Mouse (Mus musculus): ENCODE measurements around the gene Wdr46.
"Not testable (repeated sequence)": the region's sequence is repeated elsewhere in the genome, so short reads cannot be mapped to it uniquely, and the experiment has no call there.

Wdr46 gene

DNA sequence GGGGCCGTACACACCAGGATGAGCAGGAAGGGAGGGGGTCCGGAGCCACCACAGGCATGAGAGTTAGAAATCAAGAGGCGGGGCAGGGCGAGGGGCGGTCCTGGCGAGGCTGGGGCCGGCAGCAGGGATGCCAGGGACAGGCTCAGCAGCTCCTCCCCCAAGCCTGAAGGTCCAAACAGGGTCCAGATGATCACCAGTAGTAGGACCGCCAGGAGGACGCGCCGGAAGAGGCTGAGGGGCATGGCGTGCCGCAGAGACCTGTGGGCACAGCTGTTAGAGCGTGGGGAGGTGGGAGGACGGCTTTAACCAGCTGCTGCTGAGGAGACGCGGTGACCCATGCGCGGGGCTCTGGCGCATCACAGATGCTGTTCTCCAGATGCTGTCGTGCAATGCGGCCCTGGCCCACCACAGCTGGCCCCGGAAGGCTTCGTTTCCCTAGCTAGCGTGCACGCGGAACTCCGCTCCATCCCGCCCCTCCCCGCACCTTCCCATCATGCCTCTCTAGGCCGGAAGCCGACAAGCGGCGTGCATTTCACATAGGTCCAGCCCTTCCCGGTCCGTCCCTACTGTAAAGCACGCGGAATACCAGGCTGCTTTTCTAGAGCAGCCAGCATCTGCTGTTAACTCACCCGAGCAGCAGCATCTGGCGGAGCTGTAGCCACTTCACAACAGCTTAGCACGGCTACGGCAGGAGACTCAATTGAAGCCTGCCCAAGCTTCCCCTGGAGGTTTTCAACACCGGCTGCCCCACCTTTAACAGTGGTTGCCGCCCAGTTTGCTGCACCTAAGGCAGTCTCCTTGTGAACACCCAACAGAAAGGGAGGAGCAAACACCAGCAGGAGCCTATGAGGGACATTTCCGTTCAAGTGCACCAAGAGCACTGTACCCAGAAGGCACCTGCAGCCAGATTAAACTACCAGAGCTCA is 10.8 kb downstream of the Wdr46 start, which contains the start of gene B3galt4:
B3galt4 (minus strand) TSS at position 468 of the 926 bp plus-strand sequence.
- peak; percentile 57 to 73 for DNase-seq (ENCODE audit: low spot score in 2 of 2)

DNA sequence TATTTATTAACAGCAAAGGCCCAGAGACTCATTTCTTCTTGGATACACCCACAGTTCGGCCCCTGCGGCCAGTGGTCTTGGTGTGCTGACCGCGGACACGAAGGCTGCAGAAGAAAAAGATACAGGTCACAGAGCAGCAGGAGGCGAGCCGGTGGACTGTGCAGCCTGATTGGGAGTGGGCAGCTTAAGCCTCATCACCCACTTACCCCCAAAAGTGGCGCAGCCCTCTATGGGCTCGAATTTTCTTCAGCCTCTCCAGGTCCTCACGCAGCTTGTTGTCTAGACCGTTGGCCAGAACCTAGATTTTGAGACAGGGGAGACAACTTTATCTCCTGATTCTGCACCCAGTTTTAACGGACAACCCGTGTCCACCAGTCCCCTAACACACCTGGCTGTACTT is 11.6 kb downstream of the Wdr46 start:
- DNase-seq (ENCODE audit: low spot score in 2 of 2) = not testable (repeated sequence)

DNA sequence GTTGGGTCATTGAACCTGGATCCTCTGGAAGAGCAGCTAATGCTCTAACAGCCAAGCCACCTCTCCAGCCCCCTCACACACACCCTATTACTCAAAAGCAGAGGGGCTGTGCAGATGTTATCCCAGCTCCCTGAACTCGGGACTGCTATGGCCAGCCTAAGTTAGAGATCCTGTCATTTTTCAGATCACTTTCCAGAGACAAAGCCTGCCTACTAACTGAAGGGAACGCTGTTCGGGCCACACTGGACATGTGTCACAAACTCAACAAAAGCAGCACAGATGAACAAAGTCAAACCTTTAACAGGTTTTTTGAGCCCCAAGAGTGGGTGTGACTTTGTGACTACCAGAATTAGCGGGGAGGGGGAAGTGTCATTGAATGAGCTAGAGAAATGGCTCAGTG is 12.4 kb downstream of the Wdr46 start:
- DNase-seq (ENCODE audit: low spot score in 2 of 2) = no peak

DNA sequence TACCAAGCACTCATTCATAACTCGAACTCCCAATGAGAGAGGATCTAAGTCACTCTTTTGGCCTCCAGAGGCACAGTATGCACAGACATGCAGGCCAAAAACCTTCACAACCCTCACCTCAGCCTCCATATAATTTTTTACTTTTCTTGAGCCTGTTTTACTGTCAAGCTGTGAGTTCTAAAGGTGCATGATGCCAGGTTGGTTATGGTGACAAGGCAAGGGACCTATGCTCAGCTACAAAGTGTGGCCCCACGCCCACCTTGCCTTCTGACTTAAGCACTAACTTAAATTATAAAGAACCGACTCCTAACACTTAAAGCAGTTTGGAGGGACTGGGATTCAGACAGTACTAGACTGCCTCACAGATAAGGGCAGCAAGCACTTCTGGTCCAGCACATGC is 12.8 kb downstream of the Wdr46 start:
- DNase-seq (ENCODE audit: low spot score in 2 of 2) = no peak

DNA sequence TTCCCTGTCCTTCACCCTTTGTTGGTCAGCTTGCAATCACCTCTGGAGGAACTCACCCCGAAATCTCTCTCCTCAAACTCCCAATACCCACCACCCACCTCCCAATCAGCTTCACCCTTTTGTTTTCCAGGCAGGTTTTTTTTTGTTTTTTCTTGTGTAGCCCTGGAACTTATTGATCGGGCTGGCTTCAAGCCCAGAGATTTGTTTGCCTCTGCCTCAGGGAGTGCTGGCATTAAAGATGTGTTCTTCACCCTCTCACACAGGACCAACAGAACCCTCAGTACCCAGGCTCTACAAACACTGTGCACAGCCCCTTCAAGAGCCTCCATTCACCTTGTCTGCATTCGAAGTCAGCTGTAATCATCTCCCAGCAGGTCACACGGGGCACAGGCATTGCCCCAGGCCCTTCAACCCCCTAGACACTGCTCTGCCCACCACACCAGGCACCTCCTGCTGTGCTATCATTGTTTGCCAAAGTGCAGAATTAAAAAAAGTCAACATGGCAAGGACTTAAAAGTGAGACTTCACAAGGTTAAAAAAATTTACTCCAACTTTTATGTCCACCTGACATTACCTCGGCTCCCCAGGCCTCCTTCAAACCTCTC is 13.6 kb downstream of the Wdr46 start:
- no peak for DNase-seq (ENCODE audit: low spot score in 2 of 2)

DNA sequence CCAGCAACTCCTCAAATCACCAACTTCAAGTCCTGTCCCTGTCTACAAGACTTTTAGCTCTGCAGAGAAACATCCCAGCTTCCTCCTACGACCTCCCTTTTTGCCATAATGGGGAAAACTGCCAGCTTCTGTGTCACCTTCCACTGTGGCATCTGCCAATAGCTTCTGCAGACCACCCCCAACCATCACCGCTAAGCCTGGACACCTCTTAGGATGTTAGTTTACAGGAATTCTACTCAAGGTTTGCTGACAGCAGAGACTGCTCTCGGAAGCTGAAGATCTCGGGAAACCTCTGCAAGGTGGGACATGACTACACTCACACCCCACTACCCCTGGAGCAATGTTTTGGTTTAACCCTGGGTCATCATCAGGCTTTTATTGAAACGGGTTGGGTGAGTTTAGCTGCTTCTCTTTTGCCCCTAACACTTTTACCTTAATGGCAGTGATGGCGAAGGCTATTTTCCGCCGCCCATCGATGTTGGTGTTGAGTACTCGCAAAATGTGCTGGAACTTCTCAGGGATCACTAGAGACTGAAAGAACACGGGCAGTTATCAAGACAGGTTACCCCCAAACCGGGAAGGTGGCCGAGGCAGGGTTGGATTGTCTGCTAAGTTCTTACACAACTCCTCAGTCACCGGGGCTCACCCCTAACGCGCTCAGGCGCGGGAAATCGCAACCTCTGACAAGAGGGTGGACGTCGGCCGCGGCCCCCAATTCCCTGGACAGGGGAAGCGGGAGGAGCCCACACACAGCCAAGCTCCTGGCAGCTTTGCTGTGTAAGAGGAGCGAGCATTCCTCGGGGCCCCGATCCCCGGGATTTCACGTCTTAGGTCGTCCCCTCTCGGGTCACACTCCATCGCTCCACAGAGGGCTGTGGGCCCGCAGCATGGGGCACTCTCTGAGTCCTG is 14.4 kb downstream of the Wdr46 start:
- no peak for DNase-seq (ENCODE audit: low spot score in 2 of 2)

DNA sequence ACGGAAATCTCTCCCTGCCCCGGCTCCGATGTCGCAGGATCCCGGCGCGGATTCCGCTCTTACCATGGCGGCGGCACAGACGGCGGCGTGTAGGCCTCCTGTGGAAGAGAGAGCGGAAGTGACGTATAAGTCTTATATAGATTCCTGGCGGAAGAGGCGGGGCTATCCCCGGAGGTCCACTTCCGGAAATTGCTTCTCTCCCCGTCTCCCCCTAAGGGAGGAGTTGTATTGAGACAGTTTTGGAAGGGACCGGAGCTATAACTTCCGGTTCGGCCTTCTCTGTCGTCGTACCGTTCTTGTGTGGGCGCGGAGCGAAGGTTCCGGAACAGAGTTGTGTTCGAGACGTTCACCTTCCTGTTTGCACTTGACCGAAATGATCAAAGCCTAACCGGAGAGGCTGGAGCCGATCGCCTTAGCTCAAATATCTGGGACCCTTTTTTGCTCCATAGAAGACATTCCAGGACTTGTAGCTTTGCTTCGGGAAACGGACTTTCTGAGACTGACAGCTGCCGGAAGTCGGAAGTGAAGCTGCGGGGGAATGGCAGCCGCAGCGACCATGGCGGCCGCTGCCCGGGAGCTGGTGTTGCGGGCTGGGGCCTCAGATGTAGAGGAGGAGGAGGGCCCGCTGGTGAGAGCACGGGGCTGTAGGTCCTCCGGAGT is 15.2 kb downstream of the Wdr46 start, which contains the start of the genes Vps52 and Rps18:
Vps52 (plus strand) TSS at position 258 of the 660 bp plus-strand sequence.
Rps18 (minus strand) TSS at position 447 of the 660 bp plus-strand sequence.
- DNase-seq (ENCODE audit: low spot score in 2 of 2) = peak; percentile 94 to 96

DNA sequence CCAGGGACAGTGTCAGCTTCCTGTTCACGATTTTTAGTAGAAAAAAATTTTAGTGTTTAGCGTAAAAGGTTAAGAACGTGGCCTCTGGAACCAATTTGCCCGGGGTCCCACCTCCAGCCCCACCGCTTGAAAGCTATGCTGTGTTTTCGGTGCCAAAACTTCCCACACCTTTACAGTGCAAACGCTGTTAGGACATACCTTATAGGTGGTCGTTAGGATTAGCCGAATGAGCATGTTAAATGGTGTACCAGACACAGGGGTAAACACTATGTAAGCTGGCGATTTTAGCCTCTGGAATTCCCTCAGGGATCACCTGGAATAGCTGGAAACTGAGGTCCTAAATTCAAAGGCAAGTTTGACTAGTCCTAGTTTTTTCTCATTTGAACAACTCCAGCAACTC is 15.9 kb downstream of the Wdr46 start:
- no peak for DNase-seq (ENCODE audit: low spot score in 2 of 2)

DNA sequence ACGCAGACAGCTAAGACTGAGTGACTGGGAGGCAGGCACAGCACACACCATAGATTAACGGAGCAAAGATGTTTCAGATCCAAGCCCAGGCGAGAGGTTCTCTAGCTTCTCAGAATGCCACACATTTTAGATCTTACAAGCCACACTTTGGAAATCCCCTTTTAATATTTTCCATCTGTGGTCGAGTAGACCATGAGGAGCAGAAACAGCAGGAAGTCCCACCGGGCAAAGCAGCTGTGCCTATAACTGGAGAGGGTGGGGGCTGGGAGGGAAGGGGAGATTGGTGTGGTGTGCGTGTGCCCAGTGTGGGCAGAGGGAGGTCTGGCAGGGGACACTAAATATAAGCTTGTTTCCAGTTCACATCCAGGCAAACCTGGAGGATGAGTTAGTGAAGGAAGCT is 17.0 kb downstream of the Wdr46 start:
- no peak for DNase-seq (ENCODE audit: low spot score in 2 of 2)

DNA sequence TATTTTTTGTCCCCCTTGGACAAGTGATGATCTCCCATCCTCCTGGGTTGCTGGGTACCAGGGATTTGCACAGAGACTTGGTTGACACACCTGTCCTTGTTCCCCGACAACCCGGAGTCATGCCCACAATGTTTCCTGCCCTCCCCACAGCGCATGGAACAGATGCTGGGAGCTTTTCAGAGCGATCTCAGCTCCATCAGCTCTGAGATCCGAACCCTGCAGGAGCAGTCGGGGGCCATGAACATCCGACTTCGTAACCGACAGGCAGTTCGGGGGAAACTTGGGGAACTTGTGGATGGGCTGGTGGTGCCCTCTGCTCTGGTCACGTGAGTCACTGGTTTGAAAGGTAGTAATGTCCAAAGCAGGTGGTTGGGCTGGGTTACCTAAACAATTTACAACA is 18.0 kb downstream of the Wdr46 start:
- DNase-seq (ENCODE audit: low spot score in 2 of 2) = no peak

DNA sequence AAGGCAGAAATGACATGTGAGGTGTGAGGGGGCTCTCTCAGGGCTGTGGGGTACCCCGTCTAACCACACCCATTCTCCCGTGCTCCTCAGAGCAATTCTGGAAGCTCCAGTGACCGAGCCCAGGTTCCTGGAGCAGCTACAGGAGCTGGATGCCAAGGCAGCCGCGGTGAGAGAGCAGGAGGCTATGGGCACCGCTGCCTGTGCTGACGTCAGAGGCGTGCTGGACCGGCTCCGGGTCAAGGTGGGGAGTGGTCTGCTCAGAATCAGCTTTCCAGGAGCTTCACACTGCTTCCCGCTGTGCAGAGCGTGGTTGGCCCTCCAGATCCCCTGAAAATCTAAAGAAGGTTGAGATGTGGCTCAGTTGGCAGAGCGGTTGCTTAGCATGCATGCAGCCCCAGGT is 18.7 kb downstream of the Wdr46 start:
- no peak for DNase-seq (ENCODE audit: low spot score in 2 of 2)

DNA sequence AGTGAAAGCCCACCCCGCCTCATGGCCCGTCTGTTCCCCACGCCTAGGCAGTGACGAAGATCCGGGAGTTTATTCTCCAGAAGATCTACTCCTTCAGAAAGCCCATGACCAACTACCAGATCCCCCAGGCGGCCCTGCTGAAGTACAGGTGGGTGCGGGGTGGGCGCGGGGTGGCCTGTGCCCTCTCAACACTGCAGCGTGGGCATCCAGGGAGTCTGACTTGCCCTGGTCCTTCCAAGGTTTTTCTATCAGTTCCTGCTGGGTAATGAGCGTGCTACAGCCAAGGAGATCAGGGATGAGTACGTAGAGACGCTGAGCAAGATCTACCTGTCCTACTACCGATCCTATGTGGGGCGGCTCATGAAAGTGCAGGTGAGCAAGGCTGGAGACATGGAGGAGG is 19.5 kb downstream of the Wdr46 start:
- DNase-seq (ENCODE audit: low spot score in 2 of 2) = no peak

DNA sequence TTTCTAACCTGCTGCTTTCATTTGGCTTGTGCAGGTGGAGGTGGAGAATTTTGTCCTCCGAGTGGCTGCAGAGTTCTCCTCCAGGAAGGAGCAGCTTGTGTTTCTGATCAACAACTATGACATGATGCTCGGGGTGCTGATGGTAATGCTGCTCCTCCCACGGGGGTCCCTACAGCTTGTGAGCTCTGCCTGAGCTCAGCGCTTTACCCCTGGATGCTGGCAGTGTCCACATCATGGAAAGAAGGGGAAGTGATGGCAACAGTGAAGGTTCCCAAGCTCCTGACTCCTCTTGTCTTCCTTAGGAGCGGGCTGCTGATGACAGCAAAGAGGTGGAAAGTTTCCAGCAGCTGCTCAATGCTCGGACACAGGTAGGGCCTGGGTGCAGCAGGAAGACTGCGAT is 22.4 kb downstream of the Wdr46 start:
- DNase-seq (ENCODE audit: low spot score in 2 of 2) = no peak

DNA sequence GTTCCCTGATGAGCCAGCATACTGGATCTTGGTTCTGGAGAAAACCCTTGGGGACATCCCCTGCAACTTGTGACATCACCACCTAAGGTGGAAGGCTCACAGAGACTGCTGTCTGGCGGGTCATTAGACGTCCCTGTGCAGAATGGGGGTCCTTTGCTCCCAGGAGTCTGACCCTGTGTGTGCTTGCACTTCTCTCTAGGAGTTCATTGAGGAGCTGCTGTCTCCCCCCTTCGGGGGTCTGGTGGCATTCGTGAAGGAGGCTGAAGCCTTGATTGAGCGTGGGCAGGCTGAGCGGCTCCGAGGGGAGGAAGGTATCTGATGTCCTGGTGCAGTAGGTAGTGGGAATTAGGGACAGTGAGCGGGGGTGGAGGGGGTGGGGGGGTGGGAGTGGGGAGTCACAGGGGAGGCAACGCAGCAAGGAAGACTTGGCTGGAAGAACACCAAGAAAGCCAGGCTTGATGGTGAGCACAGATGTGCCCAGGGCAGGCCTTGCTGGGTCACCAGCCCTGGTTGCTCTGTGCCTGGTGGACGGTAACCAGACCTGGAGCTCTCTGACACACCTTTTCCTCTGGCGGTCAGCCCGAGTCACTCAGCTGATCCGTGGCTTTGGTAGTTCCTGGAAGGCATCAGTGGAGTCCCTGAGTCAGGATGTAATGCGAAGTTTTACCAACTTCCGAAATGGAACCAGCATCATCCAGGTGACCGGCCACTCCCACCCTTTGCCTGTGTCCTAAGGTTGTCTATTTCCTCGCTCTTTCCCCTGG is 24.8 kb downstream of the Wdr46 start:
- no peak for DNase-seq (ENCODE audit: low spot score in 2 of 2)

DNA sequence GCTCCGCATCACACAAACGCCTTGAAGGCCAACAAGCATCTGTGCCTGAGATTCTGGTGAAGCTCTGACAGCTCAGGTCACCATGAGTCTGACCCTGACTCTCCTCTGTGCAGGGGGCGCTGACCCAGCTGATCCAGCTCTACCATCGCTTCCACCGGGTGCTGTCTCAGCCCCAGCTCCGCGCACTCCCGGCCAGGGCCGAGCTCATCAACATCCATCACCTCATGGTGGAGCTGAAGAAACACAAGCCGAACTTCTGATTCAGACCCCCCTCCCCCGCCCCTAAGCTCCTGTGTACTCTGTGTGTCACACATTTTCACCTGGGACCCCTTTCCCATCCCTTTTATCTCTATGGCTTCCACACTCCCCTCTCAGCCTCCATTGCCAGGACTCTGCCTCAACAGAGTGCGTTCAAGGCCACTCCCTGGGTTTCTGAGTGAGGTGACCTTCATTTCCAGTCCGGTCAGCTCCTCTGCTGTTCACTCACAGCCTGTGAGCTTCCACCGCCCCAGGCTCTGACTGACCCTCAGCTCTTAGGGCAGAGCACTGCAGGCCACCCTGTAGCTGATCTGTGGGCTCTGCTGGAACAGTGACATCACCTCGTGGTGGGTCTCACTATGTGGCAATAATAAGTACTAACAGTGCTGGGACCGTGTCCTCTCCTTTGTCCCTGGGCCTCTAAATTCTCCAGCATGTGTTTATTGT is 25.5 kb downstream of the Wdr46 start:
- DNase-seq (ENCODE audit: low spot score in 2 of 2) = no peak

DNA sequence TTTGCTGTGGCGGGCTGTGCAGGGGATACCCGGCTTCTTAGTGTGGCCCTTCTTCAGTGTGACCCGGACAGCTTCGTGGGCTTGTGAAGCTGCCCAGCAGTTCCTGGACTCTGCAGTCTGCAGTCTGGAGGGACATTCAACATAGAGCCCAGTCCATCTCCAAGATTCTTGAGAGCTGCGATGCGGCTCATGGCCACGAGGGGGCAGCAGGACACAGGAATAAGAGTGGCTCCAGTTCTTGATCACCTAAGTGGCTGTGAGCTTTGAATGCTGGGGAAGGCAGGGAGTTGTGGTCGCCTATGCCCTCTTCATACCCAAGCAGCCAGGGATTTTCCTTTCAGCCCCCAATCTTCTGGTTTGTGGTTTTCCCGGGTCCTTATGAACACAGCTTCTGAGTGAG is 28.0 kb downstream of the Wdr46 start:
- DNase-seq (ENCODE audit: low spot score in 2 of 2) = peak; percentile 71 to 78

DNA sequence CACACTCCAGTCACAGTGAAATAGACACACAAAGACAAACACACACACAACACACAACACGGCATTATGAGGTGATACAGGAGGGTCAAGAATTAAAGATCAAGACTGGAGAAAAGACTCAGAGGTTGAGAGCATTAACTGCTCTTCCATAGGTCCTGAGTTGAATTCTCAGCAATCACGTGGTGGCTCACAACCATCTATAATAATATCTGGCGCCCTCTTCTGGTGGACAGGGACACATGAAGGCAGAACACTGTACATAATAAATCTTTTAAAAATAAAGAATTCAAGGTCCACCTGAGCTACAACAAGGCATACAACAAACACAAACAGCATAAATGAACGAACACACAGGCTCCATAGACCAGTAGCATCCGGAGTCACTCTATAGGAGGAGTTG is 28.5 kb downstream of the Wdr46 start:
- no peak for DNase-seq (ENCODE audit: low spot score in 2 of 2)

DNA sequence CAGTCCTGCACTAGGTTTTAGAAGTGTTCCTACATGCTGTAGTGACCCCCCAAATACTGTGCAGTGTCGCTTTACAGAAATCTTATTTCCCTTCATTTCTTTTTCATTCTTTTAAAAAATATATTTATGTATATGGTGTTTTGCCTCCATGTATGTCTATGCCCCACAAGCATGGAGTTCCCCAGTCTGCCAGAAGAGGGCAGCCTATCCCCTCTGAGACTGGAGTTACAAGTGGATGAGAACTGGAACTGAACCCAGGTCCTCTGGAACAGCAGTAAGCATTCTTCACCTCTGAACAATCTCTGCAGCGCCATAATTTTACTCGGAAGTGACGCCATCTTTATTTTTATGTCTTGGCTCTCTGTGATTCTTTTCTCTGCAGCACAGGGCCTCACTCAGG is 28.9 kb downstream of the Wdr46 start:
- DNase-seq (ENCODE audit: low spot score in 2 of 2) = no peak

DNA sequence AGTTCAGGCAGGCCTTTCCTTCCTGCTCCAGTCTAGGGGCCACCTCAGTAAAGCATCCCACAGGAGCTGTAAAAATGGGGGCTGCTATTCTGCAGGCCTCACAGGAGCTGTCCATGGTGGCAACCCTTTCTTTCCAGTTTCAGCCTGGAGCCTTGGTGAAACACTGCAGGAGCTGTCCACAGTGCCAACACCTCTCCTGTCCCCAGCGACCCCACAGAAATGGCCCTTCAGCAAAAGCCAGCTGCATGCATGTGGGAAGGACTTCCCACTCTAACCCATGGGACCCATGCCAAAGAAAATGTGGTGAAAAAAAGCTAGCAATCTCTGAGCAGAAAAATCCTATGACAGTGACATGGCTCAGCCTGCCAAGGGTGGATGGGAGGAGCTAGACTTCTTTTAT is 32.2 kb downstream of the Wdr46 start:
- no peak for DNase-seq (ENCODE audit: low spot score in 2 of 2)

DNA sequence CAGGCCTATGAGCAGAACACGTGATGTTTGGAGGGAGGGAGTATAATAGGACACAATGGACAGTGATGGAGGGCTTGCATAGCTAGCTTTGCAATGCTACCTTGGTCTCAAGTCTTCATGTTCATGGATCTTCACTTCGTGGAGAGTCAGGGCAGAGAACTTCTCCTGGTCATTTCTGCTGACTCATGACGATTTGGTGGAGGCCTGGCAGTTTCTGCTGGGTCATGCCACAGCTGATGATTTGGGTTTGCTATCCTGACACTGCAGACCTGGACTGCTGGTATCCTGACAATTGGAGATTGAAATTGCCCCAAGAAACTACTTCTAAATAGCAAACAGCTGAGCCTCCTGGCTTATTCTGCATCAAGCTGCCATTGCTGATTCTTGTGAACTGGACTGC is 33.1 kb downstream of the Wdr46 start:
- no peak for DNase-seq (ENCODE audit: low spot score in 2 of 2)

All from urinary bladder, postnatal 36 days (tissue).